Mouse (Mus musculus) midbrain, embryonic 13.5 days (tissue): Measurements from ENCODE around the gene Zfyve21. TPM values are rescaled to one million over a fixed set of nuclear protein-coding genes. Genes with fewer than 3 reads are reported as not detected.
A peak's percentile ranks its signal among the peaks of the same experiment; 100 is the strongest.

Source experiments
- ATAC-seq: fragments of 200-750 bp; cut with Nextera tagmentation; 2 replicates; pipeline ENCODE4 v1.8.0; 2017; ENCODE audit warnings: mild to moderate bottlenecking, moderate TSS enrichment, moderate library complexity
- H3K27ac ChIP-seq: fragments of 300-500 bp; sonication (generic); 2 replicates; pipeline ENCODE4 v1.5.1; 2015; ENCODE audit warnings: inconsistent platforms, mild to moderate bottlenecking, moderate library complexity
- H3K27me3 ChIP-seq: fragments of 300-500 bp; sonication (generic); 2 replicates; pipeline ENCODE4 v1.6.1; 2015; ENCODE audit warnings: mild to moderate bottlenecking, inconsistent platforms
- H3K36me3 ChIP-seq: fragments of 300-500 bp; sonication (generic); 2 replicates; pipeline ENCODE4 v1.6.1; 2015; ENCODE audit warnings: mild to moderate bottlenecking, inconsistent platforms
- H3K4me1 ChIP-seq: fragments of 300-500 bp; sonication (generic); replicated peaks from 2 replicates; pipeline ENCODE4 v1.6.1; 2015; ENCODE audit warnings: inconsistent platforms
- H3K4me2 ChIP-seq: fragments of 300-500 bp; sonication (generic); replicated peaks from 2 replicates; pipeline ENCODE4 v1.6.1; 2015; ENCODE audit warnings: moderate library complexity, mild to moderate bottlenecking, inconsistent platforms
- H3K4me3 ChIP-seq: fragments of 300-500 bp; sonication (generic); replicated peaks from 2 replicates; pipeline ENCODE4 v1.5.1; 2015; ENCODE audit warnings: mild to moderate bottlenecking, inconsistent platforms
- H3K9ac ChIP-seq: fragments of 300-500 bp; sonication (generic); replicated peaks from 2 replicates; pipeline ENCODE4 v1.6.1; 2015; ENCODE audit warnings: mild to moderate bottlenecking, inconsistent platforms
- H3K9me3 ChIP-seq: fragments of 300-500 bp; sonication (generic); 2 replicates; pipeline ENCODE4 v1.6.1; 2016; ENCODE audit warnings: mild to moderate bottlenecking, inconsistent platforms
- WGBS: fragments of 180-500 bp; shearing (Covaris S2); methylation state at CpG from one replicate; pipeline ENCODE4 v1.1.7; 2015; 5-methylcytosine and 5-hydroxymethylcytosine counted together
- polyA plus RNA-seq: library from polyadenylated mRNA; unstranded; fragments of >200 nt; fragmentation: Nextera tagmentation; extraction: Ambion mirVana; gene quantifications from 2 replicates; pipeline ENCODE4 v1.2.1, GENCODE M21; 2015

Gene Zfyve21
- 34.7 and 36.6 TPM in 2 replicates for polyA plus RNA-seq

GRCm38 (mm10) chr12:111813766-111814617 lies at the start of gene Zfyve21, which contains the start of gene Xrcc3:
Gene Zfyve21 (plus strand): TSS chr12:111814170.
Gene Xrcc3 (minus strand): TSS chr12:111813873.
- Histone ChIP-seq H3K9me3 (no peaks in the 10 kb centered on the region), H3K27ac (peak within 1 kb of the TSS; percentile 85), H3K4me3 (peak within 1 kb of the TSS; percentile 70), H3K4me2 (peak within 1 kb of the TSS; percentile 81), H3K27me3 (no peaks in the 10 kb centered on the region), H3K9ac (peak within 1 kb of the TSS; percentile 70), H3K4me1 (peaks cover 49% of the 10 kb centered on the region), H3K36me3 (peaks cover 2% of the 10 kb centered on the region; the same call in 1 of the 2 replicates)
- WGBS, result under 1% methylated on average over 84 of the region's 87 CpGs
- ATAC-seq, result peak; percentile 100

GRCm38 (mm10) chr12:111766313-111767236 lies 47.4 kb upstream of the Zfyve21 start:
- 21% methylated on average over 16 of the region's 16 CpGs for WGBS
- Histone ChIP-seq H3K27me3 (no peaks in the 10 kb centered on the region), H3K36me3 (peaks cover 16% of the 10 kb centered on the region), H3K4me3 (0 out of 2 replicates have a peak overlapping the region, but pooled peaks have one; percentile 1), H3K27ac (peak overlapping the region; percentile 41), H3K9ac (peak overlapping the region; percentile 21; the same call in 1 of the 2 replicates), H3K4me1 (peaks cover 72% of the 10 kb centered on the region), H3K9me3 (no peaks in the 10 kb centered on the region), H3K4me2 (peak overlapping the region; percentile 29)
- ATAC-seq, result peak; percentile 55; the same call in 1 of the 2 replicates

GRCm38 (mm10) chr12:111768322-111768928 lies 45.5 kb upstream of the Zfyve21 start:
- Histone ChIP-seq H3K27me3 (no peaks in the 10 kb centered on the region), H3K4me1 (peaks cover 54% of the 10 kb centered on the region), H3K9me3 (no peaks in the 10 kb centered on the region), H3K4me3 (no peak overlapping the region), H3K36me3 (peaks cover 20% of the 10 kb centered on the region), H3K4me2 (no peak overlapping the region), H3K27ac (no peak overlapping the region), H3K9ac (no peak overlapping the region)
- WGBS, result 95% methylated on average over 10 of the region's 10 CpGs
- no peak for ATAC-seq

- Histone ChIP-seq H3K4me3 (no peak overlapping the region), H3K4me1 (peaks cover 48% of the 10 kb centered on the region), H3K27ac (peak overlapping the region; percentile 60), H3K9ac (no peak overlapping the region; the same call in 1 of the 2 replicates), H3K9me3 (no peaks in the 10 kb centered on the region), H3K36me3 (peaks cover 25% of the 10 kb centered on the region), H3K4me2 (peak overlapping the region; percentile 2; the same call in 1 of the 2 replicates), H3K27me3 (no peaks in the 10 kb centered on the region)
- peak; percentile 48; the same call in 1 of the 2 replicates for ATAC-seq
- 30% methylated on average over 10 of the region's 10 CpGs for WGBS
Observed at GRCm38 (mm10) chr12:111769306-111769705, 44.7 kb upstream of the Zfyve21 start.

- Histone ChIP-seq H3K4me3 (no peak overlapping the region), H3K27me3 (no peaks in the 10 kb centered on the region), H3K4me1 (peaks cover 48% of the 10 kb centered on the region), H3K9ac (no peak overlapping the region; the same call in 1 of the 2 replicates), H3K36me3 (peaks cover 31% of the 10 kb centered on the region), H3K4me2 (peak overlapping the region; percentile 2; the same call in 1 of the 2 replicates), H3K27ac (peak overlapping the region; percentile 60), H3K9me3 (no peaks in the 10 kb centered on the region)
- 64% methylated on average over 8 of the region's 9 CpGs for WGBS
- no peak for ATAC-seq
Observed at GRCm38 (mm10) chr12:111769816-111770577, 44.0 kb upstream of the Zfyve21 start.

GRCm38 (mm10) chr12:111770651-111771050 lies 43.3 kb upstream of the Zfyve21 start:
- 89% methylated on average over 10 of the region's 10 CpGs for WGBS
- Histone ChIP-seq H3K9ac (no peak overlapping the region), H3K4me2 (no peak overlapping the region), H3K27ac (0 out of 2 replicates have a peak overlapping the region, but pooled peaks have one; percentile 19), H3K27me3 (no peaks in the 10 kb centered on the region), H3K36me3 (peaks cover 38% of the 10 kb centered on the region), H3K9me3 (no peaks in the 10 kb centered on the region), H3K4me1 (peaks cover 42% of the 10 kb centered on the region), H3K4me3 (no peak overlapping the region)
- no peak for ATAC-seq

- peaks cover 71% of the 10 kb centered on the region for H3K36me3 ChIP-seq
- H3K4me3 ChIP-seq, result no peak overlapping the region
- peaks cover 20% of the 10 kb centered on the region for H3K4me1 ChIP-seq
- H3K9ac ChIP-seq, result no peak overlapping the region
- no peak overlapping the region; the same call in 1 of the 2 replicates for H3K27ac ChIP-seq
- ATAC-seq, result no peak
- no peak overlapping the region for H3K4me2 ChIP-seq
- 93% methylated on average over 16 of the region's 16 CpGs for WGBS
- H3K9me3 ChIP-seq, result no peaks in the 10 kb centered on the region
- no peaks in the 10 kb centered on the region for H3K27me3 ChIP-seq
Observed at GRCm38 (mm10) chr12:111774156-111774555, 39.8 kb upstream of the Zfyve21 start.

- 0 out of 2 replicates have a peak, but pooled peaks have one; percentile 9 for ATAC-seq
- no peaks in the 10 kb centered on the region for H3K27me3 ChIP-seq
Observed at GRCm38 (mm10) chr12:111774845-111775244, 39.1 kb upstream of the Zfyve21 start.

GRCm38 (mm10) chr12:111777919-111778318 lies 36.1 kb upstream of the Zfyve21 start:
- Histone ChIP-seq H3K36me3 (peaks cover 99% of the 10 kb centered on the region), H3K4me2 (no peak overlapping the region), H3K9me3 (no peaks in the 10 kb centered on the region), H3K27me3 (no peaks in the 10 kb centered on the region), H3K27ac (no peak overlapping the region), H3K9ac (no peak overlapping the region), H3K4me1 (peaks cover 5% of the 10 kb centered on the region; the same call in 1 of the 2 replicates), H3K4me3 (no peak overlapping the region)
- WGBS, result 93% methylated on average over 13 of the region's 13 CpGs
- ATAC-seq, result no peak

More at GRCm38 (mm10) chr12:111774845-111775244, 39.1 kb upstream of the Zfyve21 start:
- H3K4me3 ChIP-seq, result no peak overlapping the region
- H3K9ac ChIP-seq, result no peak overlapping the region; the same call in 1 of the 2 replicates
- H3K4me1 ChIP-seq, result peaks cover 13% of the 10 kb centered on the region
- H3K4me2 ChIP-seq, result no peak overlapping the region
- H3K27ac ChIP-seq, result no peak overlapping the region; the same call in 1 of the 2 replicates
- H3K36me3 ChIP-seq, result peaks cover 78% of the 10 kb centered on the region
- WGBS, result 71% methylated on average over 15 of the region's 15 CpGs
- no peaks in the 10 kb centered on the region for H3K9me3 ChIP-seq

- Histone ChIP-seq H3K27ac (no peak overlapping the region), H3K9ac (no peak overlapping the region), H3K36me3 (peaks cover 99% of the 10 kb centered on the region), H3K4me1 (peaks cover 5% of the 10 kb centered on the region; the same call in 1 of the 2 replicates), H3K9me3 (no peaks in the 10 kb centered on the region), H3K4me2 (no peak overlapping the region), H3K27me3 (no peaks in the 10 kb centered on the region), H3K4me3 (no peak overlapping the region)
- ATAC-seq, result no peak
- WGBS, result 100% methylated on average over 1 of the region's 1 CpGs
Observed at GRCm38 (mm10) chr12:111779544-111779943, 34.4 kb upstream of the Zfyve21 start.
